Mouse (Mus musculus) liver, embryonic 14.5 days (tissue): ENCODE data around the gene St14. TPM values are rescaled to one million over a fixed set of nuclear protein-coding genes. Genes with fewer than 3 reads are reported as not detected.

Experiments
- ATAC-seq: fragments of 200-750 bp; cut with Nextera tagmentation; 2 replicates; pipeline ENCODE4 v1.8.0; 2017; ENCODE audit warnings: moderate number of reproducible peaks, mild to moderate bottlenecking, moderate library complexity; ENCODE audit not compliant: insufficient read depth
- DNase-seq, 3 experiments: peaks; one replicate each; pipeline ENCODE4 v3.0.0-alpha.2; 2012 to 2013; ENCODE audit warnings: low read depth in 3 of 3, low spot score in 3 of 3
- H3K27ac ChIP-seq: fragments of 300-500 bp; sonication (generic); 2 replicates; pipeline ENCODE4 v1.5.1; 2014; ENCODE audit warnings: moderate library complexity, mild to moderate bottlenecking, control low read depth, inconsistent platforms
- H3K27me3 ChIP-seq: fragments of 300-500 bp; sonication (generic); 2 replicates; pipeline ENCODE4 v1.6.1; 2014; ENCODE audit warnings: mild to moderate bottlenecking, low read length, moderate library complexity; ENCODE audit not compliant: control insufficient read depth, insufficient read depth
- H3K36me3 ChIP-seq: fragments of 300-500 bp; sonication (generic); replicated peaks from 2 replicates; pipeline ENCODE4 v1.6.1; 2014; ENCODE audit warnings: low read depth; ENCODE audit not compliant: control insufficient read depth, insufficient read depth
- H3K4me1 ChIP-seq, 2 experiments: fragments of 200-500 bp in 1 of 2; fragments of 300-500 bp in 1 of 2; sonication (generic) in 1 of 2; replicated peaks; 2 replicates each; pipeline ENCODE4 v1.6.1; 2012 to 2014; ENCODE audit warnings: antibody characterized with exemption in 1 of 2, inconsistent platforms in 1 of 2, low read length in 1 of 2; ENCODE audit not compliant: control insufficient read depth in 2 of 2, insufficient read depth in 2 of 2
- H3K4me2 ChIP-seq: fragments of 300-500 bp; sonication (generic); 2 replicates; pipeline ENCODE4 v1.6.1; 2014; ENCODE audit warnings: low read depth, mild to moderate bottlenecking, control low read depth, moderate library complexity
- H3K4me3 ChIP-seq, 2 experiments: fragments of 200-500 bp in 1 of 2; fragments of 300-500 bp in 1 of 2; sonication (generic) in 1 of 2; 2 replicates each; pipeline ENCODE4 v1.5.1; 2012 to 2014; ENCODE audit warnings: low read depth in 2 of 2, low read length in 2 of 2, mild to moderate bottlenecking in 2 of 2, control low read depth in 1 of 2, inconsistent platforms in 1 of 2, moderate library complexity in 1 of 2; ENCODE audit not compliant: insufficient read depth in 1 of 2
- H3K9ac ChIP-seq: fragments of 300-500 bp; sonication (generic); replicated peaks from 2 replicates; pipeline ENCODE4 v1.6.1; 2014; ENCODE audit warnings: mild to moderate bottlenecking, control low read depth, moderate library complexity
- H3K9me3 ChIP-seq: fragments of 300-500 bp; sonication (generic); 2 replicates; pipeline ENCODE4 v1.6.1; 2016; ENCODE audit warnings: low read length, mixed read lengths; ENCODE audit not compliant: control insufficient read depth
- CTCF ChIP-seq: IDR thresholded peaks from 2 replicates; pipeline ENCODE4 v1.5.1; 2016; ENCODE audit warnings: antibody characterized with exemption, low read depth, control low read depth
- EP300 ChIP-seq: IDR thresholded peaks from 2 replicates; pipeline ENCODE4 v1.6.1; 2016; ENCODE audit warnings: antibody characterized with exemption, low read depth
- WGBS: fragments of 180-500 bp; shearing (Covaris S2); extraction: QIAGEN DNeasy Blood & Tissue Kit; methylation state at CpG from one replicate; pipeline ENCODE4 v1.1.7; 2014; ENCODE audit not compliant: insufficient replicate concordance; 5-methylcytosine and 5-hydroxymethylcytosine counted together
- polyA plus RNA-seq, 2 experiments: library from polyadenylated mRNA; depleted of rRNA in 1 of 2; stranded (reverse) in 1 of 2; unstranded in 1 of 2; fragments of >200 nt; fragmentation: Nextera tagmentation in 1 of 2; extraction: Ambion mirVana in 1 of 2; gene quantifications; 2 replicates each; pipeline versions ENCODE4 v1.2.1 to v1.2.3; 2012 to 2014

St14 gene
- polyA plus RNA-seq, 2 experiments: 0.33 to 0.37 TPM

DNA sequence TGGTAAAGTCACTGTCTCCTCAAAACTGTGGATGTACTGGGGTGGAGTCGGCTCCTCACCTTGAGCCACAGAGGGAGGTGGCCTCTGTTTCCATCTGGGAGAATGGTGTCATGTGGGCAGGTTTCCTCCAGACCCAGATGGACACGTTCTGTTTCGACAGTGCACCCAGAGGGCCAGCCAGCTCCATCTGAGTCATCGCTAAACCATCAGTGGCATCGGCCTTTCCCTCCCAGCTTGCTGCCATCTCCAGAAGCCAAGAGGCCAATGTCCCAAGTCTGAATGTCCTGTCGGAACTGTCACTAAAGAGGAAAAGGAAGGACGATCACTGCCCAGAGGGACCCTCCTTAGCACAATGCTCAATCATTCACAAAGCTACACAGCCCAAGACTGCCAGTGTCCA lies 5.6 kb downstream of the St14 start:
- DNase-seq: no peak
- H3K9me3 ChIP-seq: no peaks in the 10 kb centered on the region
- peaks cover 24% of the 10 kb centered on the region for H3K27me3 ChIP-seq
- H3K27ac ChIP-seq: no peak overlapping the region
- H3K4me2 ChIP-seq: no peak overlapping the region
- H3K9ac ChIP-seq: no peak overlapping the region
- TF ChIP-seq EP300 (no peak), CTCF (no peak)
- H3K4me1 ChIP-seq: no peaks in the 10 kb centered on the region
- WGBS: 66% methylated on average over 7 of the region's 7 CpGs
- ATAC-seq: no peak
- no peak overlapping the region for H3K4me3 ChIP-seq
- no peaks in the 10 kb centered on the region for H3K36me3 ChIP-seq

DNA sequence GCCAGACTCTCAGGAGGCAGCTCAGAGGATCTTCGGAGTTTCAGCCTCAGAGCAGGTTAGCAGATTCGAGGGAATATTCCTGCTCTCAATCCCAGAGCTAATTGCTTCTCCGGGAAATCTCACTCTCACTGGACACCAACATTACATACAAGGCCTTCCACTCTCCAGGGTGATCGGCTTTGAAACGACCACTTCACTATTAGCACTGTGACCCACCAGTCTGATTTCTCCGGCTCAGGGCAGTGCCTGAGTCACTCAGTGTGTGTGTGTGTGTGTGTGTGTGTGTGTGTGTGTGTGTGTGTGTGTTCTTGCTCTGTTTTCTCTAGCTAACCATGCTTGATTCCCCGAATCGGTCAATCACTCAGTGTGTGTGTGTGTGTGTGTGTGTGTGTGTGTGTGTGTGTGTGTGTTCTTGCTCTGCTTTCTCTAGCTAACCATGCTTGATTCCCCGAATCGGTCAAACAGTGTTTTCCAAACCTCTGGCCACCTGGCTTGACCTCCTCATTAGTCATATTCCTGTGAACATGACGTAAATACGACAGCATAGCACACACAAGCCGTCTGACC lies 9.1 kb downstream of the St14 start:
- Histone ChIP-seq H3K4me1 (no peaks in the 10 kb centered on the region; a peak in 1 of 4 replicates), H3K36me3 (no peaks in the 10 kb centered on the region), H3K9ac (no peak overlapping the region), H3K4me2 (no peak overlapping the region), H3K9me3 (no peaks in the 10 kb centered on the region), H3K27me3 (no peaks in the 10 kb centered on the region), H3K27ac (no peak overlapping the region), H3K4me3 (no peak overlapping the region)
- TF ChIP-seq CTCF (no peak), EP300 (no peak)
- WGBS: 65% methylated on average over 13 of the region's 13 CpGs
- ATAC-seq: no peak
- no peak for DNase-seq

DNA sequence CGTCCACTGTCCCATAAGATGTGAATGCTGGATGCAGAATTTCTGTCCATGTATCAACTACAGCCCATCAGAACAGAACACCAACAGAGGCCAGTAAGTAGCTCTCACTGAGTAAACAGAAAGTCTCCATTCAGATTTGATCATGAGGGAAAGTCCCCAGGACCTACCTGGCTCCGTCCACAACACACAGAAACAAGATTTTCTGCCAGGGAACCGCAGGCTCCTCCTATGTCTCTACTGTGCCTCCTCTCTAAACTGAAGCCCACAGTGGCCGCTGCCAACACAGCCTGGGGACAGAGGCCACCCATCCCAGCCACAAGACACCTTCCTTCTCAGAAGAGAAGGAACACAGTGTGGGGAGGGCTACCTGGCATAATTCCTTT lies 11.1 kb downstream of the St14 start:
- TF ChIP-seq CTCF (no peak), EP300 (no peak)
- ATAC-seq (no peak), DNase-seq (no peak)
- no peak overlapping the region for H3K9ac ChIP-seq
- H3K27me3 ChIP-seq: no peaks in the 10 kb centered on the region
- no peaks in the 10 kb centered on the region for H3K9me3 ChIP-seq
- H3K4me3 ChIP-seq: no peak overlapping the region
- 34% methylated on average over 4 of the region's 4 CpGs for WGBS
- H3K4me1 ChIP-seq: no peaks in the 10 kb centered on the region; a peak in 1 of 4 replicates
- no peaks in the 10 kb centered on the region for H3K36me3 ChIP-seq
- H3K27ac ChIP-seq: no peak overlapping the region
- no peak overlapping the region for H3K4me2 ChIP-seq

DNA sequence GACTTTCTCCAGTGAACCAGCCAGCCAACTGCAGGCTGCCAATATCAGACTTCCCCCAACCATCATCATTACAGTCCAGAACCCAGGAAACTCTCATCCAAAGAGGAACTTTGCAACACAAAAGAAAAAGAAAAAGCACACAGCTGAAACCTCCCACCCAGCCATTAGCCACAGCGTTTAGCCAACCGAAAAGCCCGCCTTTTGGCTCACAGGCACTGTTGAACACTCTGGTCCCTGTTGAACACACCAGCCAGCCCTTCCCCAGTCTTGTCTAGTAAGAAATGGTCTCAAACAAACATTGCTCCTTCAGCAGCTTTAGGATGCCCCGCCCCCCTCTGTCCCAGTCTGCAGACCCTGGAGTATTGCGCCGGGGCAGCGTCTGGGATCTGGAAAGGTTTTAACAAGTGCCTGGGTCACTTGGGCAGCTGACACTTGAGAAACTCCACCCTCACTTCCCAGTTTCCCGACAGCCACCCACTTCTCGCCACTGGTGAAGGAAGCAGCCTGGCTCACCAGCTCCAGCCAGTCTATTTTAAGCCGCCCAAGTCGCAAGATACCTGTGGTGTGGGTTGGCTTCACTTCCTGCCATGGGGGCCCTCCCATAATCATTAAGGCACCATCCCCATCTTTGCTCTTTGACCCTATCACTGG lies 11.6 kb downstream of the St14 start:
- Histone ChIP-seq H3K4me1 (no peaks in the 10 kb centered on the region; a peak in 1 of 4 replicates), H3K27ac (no peak overlapping the region), H3K9ac (no peak overlapping the region), H3K4me3 (no peak overlapping the region), H3K36me3 (no peaks in the 10 kb centered on the region), H3K27me3 (no peaks in the 10 kb centered on the region), H3K4me2 (no peak overlapping the region), H3K9me3 (no peaks in the 10 kb centered on the region)
- TF ChIP-seq EP300: no peak
- TF ChIP-seq CTCF: no peak
- DNase-seq (no peak), ATAC-seq (no peak)
- WGBS: 40% methylated on average over 11 of the region's 11 CpGs

DNA sequence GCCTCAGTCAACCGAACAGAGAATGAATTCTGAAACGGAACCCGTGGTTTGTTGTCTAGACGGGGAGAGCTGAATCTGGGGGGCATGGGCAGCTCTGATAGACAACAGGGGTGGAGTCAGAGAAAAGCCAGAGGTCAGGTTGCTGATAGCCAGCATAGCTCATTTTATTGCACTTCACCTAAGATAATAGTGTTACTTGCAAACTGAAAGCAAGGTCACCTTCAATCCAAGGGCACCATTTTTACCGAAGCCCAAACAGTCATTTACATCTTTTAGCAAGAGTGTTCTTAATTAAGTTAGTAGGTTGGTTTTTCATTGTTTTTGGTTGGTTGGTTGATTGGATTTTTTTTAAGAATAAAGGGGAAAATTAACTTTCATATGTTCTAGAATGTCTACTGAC lies 12.2 kb downstream of the St14 start:
- H3K4me2 ChIP-seq: no peak overlapping the region
- ATAC-seq: no peak
- no peak overlapping the region for H3K9ac ChIP-seq
- no peaks in the 10 kb centered on the region for H3K9me3 ChIP-seq
- no peaks in the 10 kb centered on the region for H3K36me3 ChIP-seq
- no peaks in the 10 kb centered on the region; a peak in 1 of 4 replicates for H3K4me1 ChIP-seq
- H3K27me3 ChIP-seq: no peaks in the 10 kb centered on the region
- no peak for TF ChIP-seq CTCF
- no peak for TF ChIP-seq EP300
- no peak overlapping the region for H3K4me3 ChIP-seq
- H3K27ac ChIP-seq: no peak overlapping the region
- WGBS: 20% methylated on average over 5 of the region's 5 CpGs
- no peak for DNase-seq
